Mouse (Mus musculus): ENCODE data around the gene Gm49380. TPM values are rescaled to one million over a fixed set of nuclear protein-coding genes. Genes with fewer than 3 reads are reported as not detected.

Gene Gm49380
- polyA plus RNA-seq (2017; shearing (Covaris generic)), result not detected

DNA sequence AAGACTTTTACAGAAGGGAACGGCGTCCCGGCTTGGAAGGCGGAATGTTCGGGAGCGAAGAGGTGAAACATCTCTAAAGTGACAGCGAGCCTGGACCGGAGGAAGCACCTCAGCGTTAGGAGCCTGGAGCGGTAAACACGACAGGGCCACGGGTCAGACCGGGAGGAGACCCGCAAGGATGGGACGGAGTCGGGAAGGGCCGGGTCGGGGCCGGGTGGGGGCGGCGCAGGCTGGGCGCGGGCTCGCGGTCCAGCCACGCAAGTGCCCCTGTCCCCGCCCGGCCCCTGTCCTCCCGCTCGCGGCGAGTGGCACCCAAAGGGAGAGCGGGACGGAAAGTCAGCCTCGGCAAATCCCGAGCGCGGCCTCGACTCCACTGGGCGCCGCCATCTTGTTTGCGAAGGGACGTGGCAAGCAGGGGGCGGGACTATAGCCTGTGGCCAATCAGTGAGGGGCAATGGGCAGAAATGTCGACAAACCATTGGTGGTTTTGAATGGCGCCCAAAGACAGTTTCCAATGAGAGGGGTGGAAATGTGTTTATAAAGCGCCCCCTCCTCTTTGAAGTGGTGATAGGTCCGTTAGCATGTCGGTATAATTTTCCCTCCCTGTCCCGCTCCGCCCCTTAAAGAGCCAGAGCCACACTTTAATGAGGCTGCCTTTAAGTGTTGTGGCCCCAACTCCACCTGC, at the start of gene Gm49380, which contains the start of gene Rnf26:
Gm49380 (minus strand) TSS at position 396 of the 685 bp plus-strand sequence.
Rnf26 (minus strand) TSS at position 413 of the 685 bp plus-strand sequence.
- peak; percentile 99 for ATAC-seq

DNA sequence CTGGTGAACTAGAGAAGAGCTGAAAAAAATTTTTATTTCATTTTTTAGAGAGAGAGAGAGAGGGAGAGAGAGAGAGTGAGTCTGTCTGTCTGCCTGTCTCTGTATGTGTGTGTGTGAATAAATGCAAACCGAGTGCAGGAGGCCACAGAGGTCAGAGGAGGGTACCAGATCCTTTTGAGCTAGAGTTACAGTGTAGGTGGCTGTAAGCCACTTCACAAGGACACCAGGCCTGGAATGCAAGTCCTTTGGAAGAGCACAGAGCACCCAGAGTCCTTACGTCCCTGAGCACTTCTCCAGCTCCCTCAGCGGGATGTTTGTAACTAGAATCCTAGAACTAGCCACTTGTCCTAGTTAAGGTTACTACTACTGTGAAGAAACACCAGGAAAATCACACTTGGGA, 46.6 kb upstream of the Gm49380 start:
- ATAC-seq, result no peak

DNA sequence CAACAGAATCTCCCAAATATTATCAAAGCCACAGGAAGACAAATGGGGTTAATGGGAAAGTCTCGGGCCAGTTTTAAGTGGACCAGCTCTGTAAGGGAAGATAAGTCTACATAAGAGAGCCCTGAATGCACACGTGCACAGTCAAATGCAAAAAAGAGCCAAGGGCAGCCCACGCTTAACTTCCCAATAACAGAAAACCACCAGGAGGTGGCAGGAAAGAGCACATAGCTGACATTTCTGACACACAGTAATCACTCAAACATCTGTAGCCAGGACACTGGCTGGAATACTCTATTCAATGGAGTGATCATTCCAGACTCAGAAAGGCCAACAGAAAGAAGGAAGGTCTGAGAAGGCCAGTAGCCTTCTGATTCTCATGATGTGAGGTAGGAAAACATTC, 34.0 kb upstream of the Gm49380 start:
- ATAC-seq, result peak; percentile 45

DNA sequence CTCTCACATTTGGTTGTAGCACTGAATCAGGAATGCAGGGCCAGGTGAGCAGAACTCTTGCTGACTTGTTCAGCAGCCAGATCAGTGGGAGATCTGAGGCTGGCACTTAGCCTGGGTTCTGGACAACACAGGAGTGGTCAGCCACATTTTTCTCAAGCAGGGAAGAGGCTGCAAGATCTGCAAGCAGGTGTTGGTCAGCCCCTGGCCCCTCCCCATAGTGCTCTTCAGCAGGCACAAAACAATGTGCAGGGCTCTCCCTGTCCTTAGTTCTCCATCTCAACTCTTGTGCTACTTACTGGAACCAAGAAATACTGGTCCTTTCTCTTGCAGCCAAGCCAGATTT, 31.4 kb upstream of the Gm49380 start:
- ATAC-seq, result no peak

DNA sequence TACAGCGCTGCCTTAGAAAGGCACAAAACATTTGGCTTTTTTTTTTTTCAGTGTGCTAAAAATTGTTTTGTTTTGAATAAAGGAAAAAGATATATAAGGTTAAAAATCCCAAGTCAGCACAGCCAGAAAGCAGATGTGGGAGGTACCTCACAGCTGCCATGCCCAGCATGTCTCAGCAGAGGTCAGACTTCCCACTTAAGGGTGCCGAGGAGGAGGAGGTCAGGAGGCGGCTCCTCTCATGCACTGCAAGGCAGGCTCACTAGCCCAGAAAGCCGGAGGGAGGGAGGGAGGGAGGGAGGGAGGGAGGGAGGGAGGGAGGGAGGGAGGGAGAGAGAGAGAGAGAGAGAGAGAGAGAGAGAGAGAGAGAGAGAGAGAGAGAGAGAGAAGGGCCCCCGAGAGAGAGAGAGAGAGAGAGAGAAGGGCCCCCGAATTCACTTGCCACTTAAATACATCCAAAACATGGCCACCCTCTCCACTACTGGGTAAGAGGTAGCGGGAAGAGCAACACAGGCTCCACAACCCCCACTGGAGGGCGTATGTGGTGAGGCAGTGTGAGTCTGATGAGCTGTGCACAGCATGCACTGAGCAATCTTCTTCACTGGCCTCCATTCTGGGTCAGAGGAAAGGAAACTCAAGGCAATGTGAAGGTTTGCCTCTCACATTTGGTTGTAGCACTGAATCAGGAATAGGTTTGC, 30.9 kb upstream of the Gm49380 start:
- ATAC-seq, result no peak

DNA sequence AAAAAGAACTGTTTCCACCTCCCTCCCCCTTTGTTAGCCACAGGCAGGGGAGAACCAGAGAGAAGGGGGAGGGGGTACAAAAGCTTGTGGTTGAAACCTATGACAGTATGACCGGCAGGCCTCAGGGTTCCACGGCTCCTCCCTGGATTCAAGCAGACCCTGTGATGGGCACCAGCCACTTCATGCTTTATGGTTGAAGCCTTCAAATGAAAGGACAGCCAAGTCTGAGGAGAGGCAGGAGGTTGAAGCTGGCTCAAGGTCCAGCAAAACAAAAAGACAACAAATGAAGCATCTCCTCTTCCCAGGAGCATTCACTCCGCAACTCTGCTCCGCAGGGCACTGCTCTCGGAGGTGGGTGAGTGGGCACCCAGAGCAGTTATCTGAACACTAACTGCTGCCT, 30.1 kb upstream of the Gm49380 start:
- no peak for ATAC-seq

DNA sequence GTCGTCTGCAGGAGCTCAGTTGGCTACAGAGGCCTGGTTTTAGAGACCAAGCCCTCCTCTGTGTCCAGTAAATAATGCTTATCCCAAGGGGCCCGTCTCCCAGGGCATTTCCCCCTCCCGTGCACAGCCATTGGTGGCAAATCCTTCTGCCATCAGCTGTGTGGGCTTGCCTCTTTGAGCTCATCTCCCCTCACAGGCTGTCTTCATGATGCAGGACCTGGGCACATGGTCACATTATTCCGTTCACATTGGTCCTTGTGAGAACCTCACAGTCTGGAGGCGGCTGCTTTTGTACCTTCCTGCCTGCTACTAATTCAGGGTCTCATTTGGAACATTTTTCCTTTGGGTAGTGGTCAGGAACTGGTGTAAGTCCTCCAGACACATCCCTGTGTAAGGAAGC, 28.7 kb upstream of the Gm49380 start:
- no peak for ATAC-seq

DNA sequence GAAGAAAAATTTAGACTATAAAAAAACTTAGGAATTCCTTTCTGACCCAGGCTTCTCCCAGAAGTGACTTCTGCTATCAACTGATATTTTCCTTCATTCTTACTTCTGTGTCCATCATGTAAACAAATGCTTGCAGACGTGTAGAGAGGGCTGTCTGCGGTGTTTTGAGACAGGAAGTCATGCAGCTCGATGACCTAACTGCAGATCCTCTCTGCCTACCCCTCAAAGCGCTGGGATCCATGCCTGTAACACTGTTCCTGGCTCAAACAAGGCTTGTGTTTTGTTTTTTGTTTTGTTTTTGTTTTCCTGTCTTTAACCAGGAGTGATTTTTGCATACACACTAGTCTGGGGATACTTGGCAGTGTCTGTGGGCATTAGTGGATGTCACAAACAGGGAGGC, 24.5 kb upstream of the Gm49380 start:
- ATAC-seq, result no peak

DNA sequence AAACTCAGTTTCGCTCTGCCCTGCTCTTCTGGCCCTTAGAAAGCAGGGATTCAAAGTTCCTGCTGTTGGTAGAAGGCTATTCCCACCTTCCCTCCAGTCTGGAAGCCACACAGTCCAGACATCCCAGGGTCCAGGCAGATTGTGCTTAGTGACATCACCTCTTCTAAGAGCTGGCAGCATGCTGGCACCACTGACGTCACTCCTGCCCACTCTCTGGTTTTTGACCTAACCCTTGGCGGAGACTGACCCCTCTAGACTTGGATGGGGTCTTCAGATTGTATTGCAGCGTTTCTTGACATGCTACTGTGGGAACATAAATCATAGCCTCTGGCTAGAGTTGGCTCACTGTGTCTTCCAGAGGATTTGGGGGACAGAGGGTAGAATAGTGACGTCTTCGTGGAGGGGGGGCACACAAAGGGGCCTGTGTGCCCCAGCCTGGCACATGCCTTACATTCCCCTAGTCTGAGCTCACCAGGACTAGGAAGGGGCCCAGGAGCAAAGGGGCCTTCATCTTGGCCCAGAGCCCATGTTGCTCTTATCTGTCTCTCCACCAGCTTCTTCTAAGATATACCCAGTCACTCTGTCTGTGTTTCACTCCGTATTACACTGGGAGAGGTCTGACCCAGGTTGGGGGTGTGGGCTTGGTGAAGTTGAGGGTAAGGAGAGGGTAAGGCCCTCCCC, 22.6 kb upstream of the Gm49380 start:
- no peak for ATAC-seq

DNA sequence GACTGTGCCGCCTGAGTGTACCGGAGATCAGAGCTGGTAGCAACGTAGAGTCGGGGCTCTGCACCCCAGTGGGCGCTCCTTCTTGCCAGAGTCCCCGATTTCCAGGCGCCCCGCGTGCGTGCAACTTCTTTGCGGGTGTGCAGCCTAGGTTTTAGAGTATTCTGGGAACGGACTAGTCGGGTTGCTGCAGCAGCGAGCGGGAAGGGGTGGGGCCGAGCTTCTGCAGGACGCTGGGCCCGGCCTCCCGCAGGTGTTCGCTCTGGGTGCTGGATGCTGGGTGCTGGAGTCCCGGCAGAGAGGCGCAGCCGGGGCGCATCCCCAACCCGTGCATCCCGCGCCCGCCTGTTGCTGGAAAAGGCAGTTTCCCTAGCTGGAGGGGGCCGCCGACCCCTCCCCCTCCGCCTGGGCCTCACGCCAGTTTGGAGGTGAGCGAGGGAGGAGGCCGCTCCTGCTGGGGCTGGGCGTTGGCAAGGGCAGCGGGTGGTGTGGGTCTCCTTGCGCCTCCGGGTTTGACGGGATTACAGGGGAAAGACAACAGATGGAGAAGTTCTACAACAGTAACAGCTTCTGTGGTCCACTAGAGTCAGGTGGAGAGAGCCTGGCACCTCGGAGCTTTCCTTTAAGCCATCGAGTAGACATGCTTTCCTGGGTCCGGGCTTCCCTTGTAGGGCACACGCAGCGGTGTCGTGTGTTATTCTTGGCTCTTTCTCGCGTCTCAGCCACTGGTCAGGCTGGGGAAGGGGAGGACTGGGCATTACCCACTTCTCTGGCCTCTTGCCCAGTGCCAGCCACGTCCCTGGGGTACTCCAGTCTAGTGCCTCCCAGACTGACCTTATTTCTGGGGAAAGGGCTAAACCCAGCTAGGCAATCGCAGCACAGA, 21.8 kb upstream of the Gm49380 start:
- ATAC-seq, result peak; percentile 19

DNA sequence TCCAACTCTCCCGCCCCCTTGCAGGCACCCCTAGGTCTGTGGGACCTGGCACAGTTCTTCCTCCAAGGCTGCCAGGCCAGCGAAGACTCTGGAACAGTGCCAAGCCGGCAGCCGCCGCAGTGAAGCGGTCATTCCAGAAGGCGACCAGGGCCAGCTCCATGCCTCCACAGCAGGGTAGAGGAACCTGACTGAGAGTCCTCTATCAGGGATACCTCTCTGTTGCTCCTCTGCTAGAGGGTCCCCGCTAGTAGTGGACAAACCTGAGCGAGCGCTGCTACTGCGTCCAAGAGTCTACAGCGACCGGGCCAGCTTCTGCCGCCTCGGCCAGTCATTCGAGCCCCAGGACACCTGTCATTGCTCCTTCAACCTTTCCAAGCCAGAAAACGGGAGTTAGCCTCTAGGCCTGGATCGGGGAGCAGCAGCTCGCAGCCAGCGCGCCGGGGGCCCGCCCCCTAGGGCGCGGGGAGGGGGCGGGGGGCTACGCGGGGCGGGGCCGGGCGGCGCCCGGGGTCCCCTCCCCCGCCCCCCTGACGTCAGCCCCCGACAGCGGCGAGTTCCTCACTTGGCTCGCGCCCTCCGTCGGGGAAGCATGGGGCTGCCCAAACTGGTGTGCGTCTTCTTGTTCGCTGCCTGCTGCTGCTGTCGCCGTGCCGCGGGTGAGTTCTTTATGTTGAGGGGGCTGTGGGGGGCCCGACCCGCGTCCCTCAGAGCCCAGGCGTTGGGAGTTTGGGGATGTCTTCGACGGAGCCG, 21.0 kb upstream of the Gm49380 start, which contains the start of gene Mcam:
Mcam (plus strand) TSS at position 369 of the 750 bp plus-strand sequence.
- no peak for ATAC-seq

DNA sequence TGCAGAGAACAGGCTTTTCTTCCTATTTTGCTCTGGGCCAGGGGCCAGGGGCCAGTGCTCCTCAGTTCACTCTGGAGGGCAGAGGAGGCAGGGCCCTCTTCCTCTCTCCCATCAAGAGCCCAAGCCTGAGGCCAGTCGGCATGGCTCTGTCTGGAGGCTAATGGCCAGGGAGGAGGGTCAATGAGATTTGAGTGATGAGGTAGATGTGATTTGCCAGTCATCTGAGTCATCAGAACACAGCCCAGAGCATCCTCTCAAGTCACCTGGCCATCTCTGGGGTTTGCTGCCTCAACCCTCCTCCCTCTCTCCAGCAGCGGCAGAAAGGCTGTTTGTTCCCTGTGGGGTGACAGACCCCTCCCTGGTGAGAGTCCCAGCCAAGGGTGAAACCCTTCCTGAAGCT, 20.0 kb upstream of the Gm49380 start:
- ATAC-seq, result no peak

DNA sequence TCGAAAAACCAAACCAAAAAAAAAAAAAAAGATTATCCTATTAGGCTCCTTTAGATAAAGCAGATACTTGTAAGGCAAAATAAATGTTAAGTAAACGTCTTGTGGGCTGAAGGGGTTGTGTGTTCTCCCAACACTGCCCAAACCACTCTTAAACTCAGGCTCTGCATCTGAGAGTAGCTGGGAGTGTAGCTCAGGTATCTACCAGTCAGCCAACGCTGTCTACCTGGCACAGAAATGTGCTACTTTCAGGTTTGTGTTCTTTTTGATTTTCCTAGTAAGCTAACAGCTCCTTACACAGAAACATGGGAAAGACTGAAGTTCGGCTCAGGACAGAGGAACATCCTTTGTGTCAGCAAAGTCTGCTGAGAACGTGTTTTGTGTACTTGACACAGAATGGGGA, 18.9 kb upstream of the Gm49380 start:
- ATAC-seq, result no peak

DNA sequence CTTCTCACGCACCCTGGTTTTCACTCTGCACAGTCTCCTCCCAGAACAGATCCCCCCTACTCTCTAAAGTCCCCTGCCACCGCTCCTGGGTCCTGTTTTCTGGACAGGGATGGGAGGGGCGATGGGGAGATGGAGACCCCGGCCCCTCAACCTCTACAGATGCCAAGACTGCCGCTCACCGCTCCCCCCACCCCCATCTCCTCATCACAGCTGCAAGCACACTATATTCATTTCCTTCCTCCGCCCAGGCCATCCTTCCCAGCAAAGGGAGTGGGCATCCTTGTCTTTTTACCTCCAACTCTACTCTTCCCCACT, 17.9 kb upstream of the Gm49380 start:
- ATAC-seq, result no peak

DNA sequence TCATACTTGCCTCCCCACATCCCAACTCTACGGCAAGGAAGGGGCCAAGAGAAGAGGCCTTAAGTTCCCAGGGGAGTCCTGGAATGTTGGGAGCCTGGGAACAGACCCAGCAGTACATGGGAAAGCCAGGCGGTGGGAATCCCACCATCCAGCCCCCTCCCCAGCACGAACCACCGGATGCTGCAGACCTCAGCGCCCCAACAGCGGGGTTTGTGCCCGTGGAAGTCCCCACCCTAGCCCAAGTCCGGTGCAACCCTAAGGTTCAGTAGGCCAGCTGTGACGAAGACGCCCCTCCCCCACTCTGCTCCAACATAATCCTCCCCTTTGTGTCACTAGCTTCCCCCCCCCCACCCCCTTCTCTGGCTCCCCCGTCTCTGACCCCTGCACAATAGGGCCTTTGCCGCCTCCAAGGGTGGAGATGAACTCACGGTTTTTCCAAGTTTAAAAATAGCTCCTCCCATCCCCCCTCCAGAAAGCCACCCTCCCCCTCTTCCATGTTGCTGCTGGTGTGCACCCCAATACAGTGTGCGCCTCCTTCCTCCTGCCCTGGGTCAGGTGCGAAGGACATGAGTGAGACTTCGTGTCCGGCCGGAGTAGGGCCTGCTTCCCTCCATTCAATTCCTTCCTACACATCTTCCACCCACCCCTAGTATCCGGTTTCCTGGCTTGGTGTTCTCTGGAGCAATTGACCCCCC, 17.4 kb upstream of the Gm49380 start:
- peak; percentile 14 for ATAC-seq

DNA sequence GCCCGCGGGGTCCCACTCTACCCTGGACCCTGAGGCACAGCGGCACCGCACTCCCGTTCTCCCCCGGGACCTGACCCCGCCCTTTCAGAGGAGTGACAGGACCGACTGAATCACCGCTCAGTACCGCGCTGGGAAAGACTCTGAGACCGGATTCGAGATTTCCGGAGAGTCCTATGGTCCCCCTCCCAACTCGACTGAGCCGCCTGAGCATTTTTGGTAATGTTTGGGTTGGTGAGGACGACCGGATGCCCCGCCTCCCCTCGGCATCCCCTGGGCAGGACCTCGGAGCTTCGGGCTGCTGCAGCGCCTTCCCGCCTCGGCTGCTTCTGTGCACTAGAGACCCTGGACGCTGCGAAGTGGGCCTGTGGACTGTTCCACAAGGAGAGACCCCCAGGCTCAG, 16.7 kb upstream of the Gm49380 start:
- peak; percentile 91 for ATAC-seq

DNA sequence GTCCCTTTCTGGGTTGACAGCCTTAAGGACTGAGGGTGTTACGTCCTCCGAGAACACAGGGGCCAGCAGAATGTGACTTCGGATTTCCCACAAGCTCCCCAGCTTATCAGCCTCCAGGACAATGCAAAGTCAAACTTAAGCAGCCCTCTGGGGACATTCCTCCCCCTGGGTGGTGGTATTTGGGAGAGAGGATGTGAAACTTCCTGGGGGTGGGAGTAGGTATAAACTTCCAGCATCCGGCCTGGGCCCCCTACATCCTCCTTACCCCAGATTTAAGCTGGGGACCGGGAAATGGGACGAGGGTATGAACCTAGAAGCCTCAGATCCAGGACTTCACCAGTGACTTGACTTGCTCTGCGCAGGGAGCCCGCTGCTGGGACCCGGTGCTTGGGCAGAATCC, 16.3 kb upstream of the Gm49380 start:
- no peak for ATAC-seq

DNA sequence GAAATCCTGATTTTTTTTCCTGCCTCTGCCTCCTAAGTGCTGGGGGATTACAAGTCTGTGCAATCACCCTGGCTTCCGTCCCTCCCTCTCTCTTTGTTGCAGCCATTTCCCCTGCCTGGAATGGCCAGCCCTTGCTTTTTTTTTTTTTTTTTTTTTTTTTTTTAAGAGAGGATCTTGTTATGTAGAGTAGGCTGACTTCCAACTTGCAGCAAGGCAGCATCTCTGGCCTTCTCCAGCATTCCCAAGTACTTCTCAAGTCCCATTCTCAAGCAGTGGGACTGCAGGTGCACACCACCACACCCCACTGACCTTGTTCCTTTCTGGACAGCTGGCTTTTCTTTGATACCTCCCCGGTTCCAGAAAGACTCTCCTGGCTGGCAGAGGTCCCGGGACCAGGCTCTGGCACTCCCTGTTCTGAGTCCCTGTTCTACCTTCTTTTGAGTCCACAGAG, 14.1 kb upstream of the Gm49380 start:
- no peak for ATAC-seq

DNA sequence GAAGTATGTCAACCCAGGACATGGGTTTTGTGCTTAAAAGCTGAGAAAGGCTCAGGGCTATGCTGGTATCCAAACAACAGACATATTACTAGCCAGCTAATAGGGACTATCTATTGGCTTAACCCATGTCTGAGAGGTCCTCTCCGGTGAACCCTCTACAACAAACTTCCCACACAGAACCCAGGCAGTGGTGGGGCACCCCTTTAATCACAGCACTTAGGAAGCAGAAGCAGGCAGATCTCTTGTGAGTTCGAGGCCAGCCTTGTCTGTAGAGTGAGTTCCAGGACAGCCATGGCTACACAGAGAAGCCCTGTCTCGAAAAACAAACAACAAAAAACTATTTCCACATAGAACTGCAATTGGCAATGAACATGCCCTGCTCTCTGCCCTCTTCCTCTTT, 13.4 kb upstream of the Gm49380 start:
- ATAC-seq, result no peak

DNA sequence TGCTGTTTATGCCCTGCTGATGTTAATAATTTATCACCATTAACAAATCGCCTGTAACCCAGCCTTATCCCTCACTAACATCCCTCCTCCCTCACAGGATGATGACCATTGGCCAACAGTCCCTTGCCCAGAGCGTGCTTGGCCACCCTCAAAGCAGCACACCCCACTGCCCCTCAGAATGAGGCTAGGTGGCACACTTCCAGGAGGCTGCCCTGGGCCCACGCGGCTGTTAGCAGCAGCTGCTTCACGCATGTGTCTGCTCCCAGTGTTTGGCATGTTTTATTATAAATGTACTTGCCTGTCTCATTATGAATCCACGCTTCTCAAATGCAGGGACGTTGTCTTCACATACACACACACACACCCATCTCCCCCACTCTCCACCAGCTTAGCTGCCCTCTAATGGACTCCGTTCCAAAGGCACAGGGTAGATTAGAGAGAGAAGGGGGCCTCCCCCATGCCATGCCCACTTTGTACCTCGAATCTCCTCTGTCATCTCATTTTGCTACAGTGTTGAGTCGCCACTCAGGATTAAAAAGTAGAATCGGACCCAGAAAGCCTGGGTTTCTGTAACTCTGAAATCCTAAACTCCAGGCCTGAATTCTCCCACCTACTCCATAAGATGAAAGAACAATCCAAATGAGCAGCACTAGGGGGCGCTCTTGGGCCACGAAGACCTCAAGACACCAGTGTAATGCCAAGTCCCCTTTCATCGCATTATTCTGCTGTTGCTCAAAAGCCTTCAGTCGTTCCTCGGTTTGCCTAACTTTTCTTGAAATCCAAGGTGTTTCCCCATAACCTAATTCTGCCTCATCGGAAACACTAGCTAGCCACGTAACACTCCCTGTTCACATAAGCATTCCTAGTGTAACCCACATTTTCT, 12.5 kb upstream of the Gm49380 start:
- ATAC-seq, result peak; percentile 46
